Mouse (Mus musculus): ENCODE measurements around the gene Zfp354b. TPM values are rescaled to one million over a fixed set of nuclear protein-coding genes. Genes with fewer than 3 reads are reported as not detected.

Zfp354b gene
- polyA plus RNA-seq, 1 experiment from 2014 or later, result 0.96 TPM

DNA sequence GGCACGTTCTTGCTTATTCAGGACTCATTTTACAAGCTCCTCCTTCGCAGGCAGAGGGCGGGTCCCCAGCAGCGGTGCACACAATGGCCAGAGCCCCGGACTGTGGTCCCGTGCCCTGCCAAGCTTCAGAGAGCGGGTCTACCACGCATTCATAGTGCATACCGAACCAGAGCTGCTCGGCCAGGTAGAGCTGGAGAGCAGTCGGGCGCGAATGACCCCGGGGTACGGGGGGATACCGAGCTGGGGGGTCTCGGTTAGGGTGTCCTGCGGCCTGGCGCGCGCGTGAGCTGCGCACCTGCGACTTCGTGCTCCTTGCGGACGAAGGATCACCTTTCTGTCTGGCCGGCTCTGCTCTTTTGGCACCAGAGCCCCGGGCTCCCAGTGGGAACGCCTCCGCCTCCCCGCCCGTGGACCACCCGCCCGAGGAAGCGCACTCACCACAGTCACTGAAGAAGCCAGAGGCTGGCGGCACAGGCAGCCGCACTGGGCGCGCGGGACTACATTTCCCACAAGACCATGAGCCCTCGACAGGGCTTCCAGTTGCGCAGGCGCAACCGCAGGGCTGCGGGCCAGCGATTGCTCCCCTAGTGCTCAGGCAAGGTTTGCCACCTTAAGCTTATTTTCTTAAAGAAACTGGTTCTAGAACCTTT is 15.6 kb downstream of the Zfp354b start, which contains the start of gene Zfp2:
Gene Zfp2, minus strand, starts transcription at position 495 of the 650 bp plus-strand sequence.
- no peaks in the 10 kb centered on the region for H3K27me3 ChIP-seq (ENCODE audit: low read depth, poor library complexity, severe bottlenecking)
- H3K4me3 ChIP-seq, result peak within 1 kb of the TSS; percentile 77
- peaks cover 41% of the 10 kb centered on the region for H3K36me3 ChIP-seq
- H3K27ac ChIP-seq, result peak within 1 kb of the TSS; percentile 96
- peak; percentile 89 for DNase-seq (ENCODE audit: low spot score)
- no peaks in the 10 kb centered on the region for H3K9me3 ChIP-seq (replicated peaks)
- 0 out of 2 replicates have a peak, but pooled peaks cover 3% of the 10 kb centered on the region for H3K4me1 ChIP-seq
- under 1% methylated on average over 47 of the region's 47 CpGs for WGBS

DNA sequence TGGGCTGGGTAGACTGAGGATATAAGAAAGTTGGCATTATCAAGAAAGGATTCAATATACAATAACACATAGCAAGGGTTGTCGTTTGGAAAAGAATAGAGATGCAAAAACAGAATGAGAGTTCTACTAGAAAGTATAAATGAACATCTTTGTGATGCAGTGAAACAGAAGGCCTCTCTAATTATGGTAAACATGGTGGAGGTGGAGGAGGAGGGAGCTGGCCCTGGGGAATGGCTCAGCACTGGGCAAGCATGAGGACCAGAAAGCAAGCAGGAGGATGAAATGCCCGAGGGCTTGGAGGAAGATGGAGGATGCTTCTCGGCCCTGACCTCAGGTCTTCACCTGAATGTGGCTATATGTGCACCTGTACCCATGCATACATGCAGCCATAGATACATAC is 17.0 kb downstream of the Zfp354b start:
- no peak for DNase-seq (ENCODE audit: low spot score)
- 0 out of 2 replicates have a peak, but pooled peaks cover 3% of the 10 kb centered on the region for H3K4me1 ChIP-seq
- H3K27me3 ChIP-seq (ENCODE audit: low read depth, poor library complexity, severe bottlenecking), result no peaks in the 10 kb centered on the region
- no peaks in the 10 kb centered on the region for H3K9me3 ChIP-seq (replicated peaks)
- WGBS, result 92% methylated on average over 3 of the region's 3 CpGs
- no peak overlapping the region for H3K27ac ChIP-seq
- peaks cover 54% of the 10 kb centered on the region for H3K36me3 ChIP-seq
- H3K4me3 ChIP-seq, result no peak overlapping the region

- Histone ChIP-seq H3K4me3 (no peak overlapping the region), H3K9me3 (replicated peaks) (no peaks in the 10 kb centered on the region), H3K4me1 (0 out of 2 replicates have a peak, but pooled peaks cover 3% of the 10 kb centered on the region), H3K27ac (no peak overlapping the region), H3K36me3 (peaks cover 66% of the 10 kb centered on the region), H3K27me3 (ENCODE audit: low read depth, poor library complexity, severe bottlenecking) (no peaks in the 10 kb centered on the region)
- DNase-seq (ENCODE audit: low spot score), result no peak
- 87% methylated on average over 1 of the region's 1 CpGs for WGBS
Measured at GRCm38 (mm10) chr11:50913301-50913700, 18.1 kb downstream of the Zfp354b start.

- no peak overlapping the region for H3K27ac ChIP-seq
- H3K36me3 ChIP-seq, result peaks cover 100% of the 10 kb centered on the region
- no peak for DNase-seq (ENCODE audit: low spot score)
- H3K4me1 ChIP-seq, result no peaks in the 10 kb centered on the region
- no peak overlapping the region for H3K4me3 ChIP-seq
- no peaks in the 10 kb centered on the region for H3K27me3 ChIP-seq (ENCODE audit: low read depth, poor library complexity, severe bottlenecking)
- 93% methylated on average over 5 of the region's 5 CpGs for WGBS
- H3K9me3 ChIP-seq (replicated peaks), result peaks cover 12% of the 10 kb centered on the region; the same call in 1 of the 2 replicates
Measured at GRCm38 (mm10) chr11:50908136-50908535, 23.3 kb downstream of the Zfp354b start.

GRCm38 (mm10) chr11:50897359-50897758 is 34.1 kb downstream of the Zfp354b start:
- WGBS, result 83% methylated on average over 1 of the region's 1 CpGs
- no peaks in the 10 kb centered on the region for H3K27me3 ChIP-seq (ENCODE audit: low read depth, poor library complexity, severe bottlenecking)
- H3K4me3 ChIP-seq, result no peak overlapping the region
- no peak for DNase-seq (ENCODE audit: low spot score)
- no peaks in the 10 kb centered on the region for H3K4me1 ChIP-seq
- H3K27ac ChIP-seq, result no peak overlapping the region
- H3K36me3 ChIP-seq, result peaks cover 42% of the 10 kb centered on the region
- H3K9me3 ChIP-seq (replicated peaks), result peaks cover 38% of the 10 kb centered on the region

GRCm38 (mm10) chr11:50892441-50892840 is 39.0 kb downstream of the Zfp354b start:
- peaks cover 6% of the 10 kb centered on the region; the same call in 1 of the 2 replicates for H3K4me1 ChIP-seq
- no peak overlapping the region for H3K4me3 ChIP-seq
- DNase-seq (ENCODE audit: low spot score), result peak; percentile 35
- no peaks in the 10 kb centered on the region for H3K36me3 ChIP-seq
- peaks cover 6% of the 10 kb centered on the region; the same call in 1 of the 2 replicates for H3K9me3 ChIP-seq (replicated peaks)
- H3K27ac ChIP-seq, result no peak overlapping the region
- 47% methylated on average over 2 of the region's 2 CpGs for WGBS
- no peaks in the 10 kb centered on the region for H3K27me3 ChIP-seq (ENCODE audit: low read depth, poor library complexity, severe bottlenecking)

DNA sequence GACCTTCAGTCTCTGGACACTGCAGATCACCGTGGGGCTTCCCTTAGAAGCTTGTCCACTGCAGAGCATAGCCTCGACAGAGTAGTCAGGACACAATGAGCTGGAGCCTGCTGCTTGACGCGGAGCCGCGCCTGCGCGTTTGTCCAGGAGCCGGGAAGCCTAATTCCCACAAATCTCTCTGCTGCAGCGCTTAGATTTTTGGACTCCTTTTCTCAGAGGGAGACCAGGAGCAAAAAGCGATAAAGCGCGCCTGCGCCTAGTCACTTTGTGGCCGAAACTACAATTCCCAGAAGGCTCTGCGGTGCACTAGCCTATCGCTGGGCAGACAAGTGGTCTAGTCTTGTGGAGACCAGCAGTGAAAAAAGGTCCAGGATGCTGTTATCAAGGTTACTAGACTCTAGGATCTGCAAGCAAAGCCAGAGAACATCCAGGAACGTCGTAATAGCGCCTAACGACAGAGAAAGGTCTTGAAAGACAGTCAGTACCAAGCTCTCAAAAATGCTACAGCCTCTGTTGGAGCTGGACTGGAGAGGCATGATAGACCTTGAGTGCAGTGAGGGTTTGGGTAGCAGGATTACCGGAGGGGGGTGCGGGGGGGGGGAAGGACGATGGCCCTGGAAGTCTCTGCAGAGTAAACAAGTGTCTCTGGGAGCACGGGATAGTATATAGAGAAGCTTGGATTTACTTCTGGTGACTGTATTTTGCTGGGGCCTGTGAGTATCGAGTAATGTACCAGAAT is 43.9 kb downstream of the Zfp354b start, which contains the start of gene Zfp454:
Gene Zfp454, minus strand, starts transcription at position 262 of the 739 bp plus-strand sequence.
- H3K27ac ChIP-seq, result peak within 1 kb of the TSS; percentile 86
- WGBS, result 7% methylated on average over 26 of the region's 26 CpGs
- H3K4me1 ChIP-seq, result peaks cover 17% of the 10 kb centered on the region
- peak; percentile 86 for DNase-seq (ENCODE audit: low spot score)
- no peaks in the 10 kb centered on the region for H3K27me3 ChIP-seq (ENCODE audit: low read depth, poor library complexity, severe bottlenecking)
- H3K4me3 ChIP-seq, result peak within 1 kb of the TSS; percentile 60
- no peaks in the 10 kb centered on the region for H3K9me3 ChIP-seq (replicated peaks)
- H3K36me3 ChIP-seq, result peaks cover 34% of the 10 kb centered on the region

DNA sequence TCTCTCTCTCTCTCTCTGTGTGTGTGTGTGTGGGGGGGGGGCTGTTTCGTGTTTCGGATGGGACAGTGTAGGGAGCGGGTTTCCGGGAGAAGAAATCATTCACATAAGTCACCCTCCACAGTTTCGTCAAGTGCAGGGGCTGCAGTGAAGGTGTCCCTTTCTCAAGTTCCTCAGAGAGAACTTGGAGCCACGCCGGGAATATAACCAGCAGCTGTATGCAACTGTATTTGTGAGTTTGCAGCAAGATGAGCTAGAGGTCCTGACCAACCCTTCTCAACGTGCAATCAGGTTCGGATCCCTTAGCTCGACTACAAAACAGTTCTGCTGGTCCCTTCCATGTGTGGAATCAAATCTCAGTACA is 44.5 kb downstream of the Zfp354b start:
- Histone ChIP-seq H3K4me1 (peaks cover 17% of the 10 kb centered on the region), H3K9me3 (replicated peaks) (no peaks in the 10 kb centered on the region), H3K27ac (peak overlapping the region; percentile 86), H3K36me3 (peaks cover 40% of the 10 kb centered on the region), H3K27me3 (ENCODE audit: low read depth, poor library complexity, severe bottlenecking) (no peaks in the 10 kb centered on the region), H3K4me3 (peak overlapping the region; percentile 60)
- 21% methylated on average over 10 of the region's 10 CpGs for WGBS
- DNase-seq (ENCODE audit: low spot score), result no peak

- no peak for DNase-seq (ENCODE audit: low spot score)
- Histone ChIP-seq H3K27ac (peak overlapping the region; percentile 86), H3K36me3 (peaks cover 46% of the 10 kb centered on the region), H3K27me3 (ENCODE audit: low read depth, poor library complexity, severe bottlenecking) (no peaks in the 10 kb centered on the region), H3K4me1 (peaks cover 17% of the 10 kb centered on the region), H3K4me3 (peak overlapping the region; percentile 60), H3K9me3 (replicated peaks) (no peaks in the 10 kb centered on the region)
- WGBS, result 41% methylated on average over 8 of the region's 8 CpGs
Measured at GRCm38 (mm10) chr11:50886231-50886932, 45.1 kb downstream of the Zfp354b start.

GRCm38 (mm10) chr11:50883756-50884155 is 47.7 kb downstream of the Zfp354b start:
- no peaks in the 10 kb centered on the region for H3K9me3 ChIP-seq (replicated peaks)
- 87% methylated on average over 3 of the region's 3 CpGs for WGBS
- no peak overlapping the region for H3K4me3 ChIP-seq
- no peaks in the 10 kb centered on the region for H3K27me3 ChIP-seq (ENCODE audit: low read depth, poor library complexity, severe bottlenecking)
- DNase-seq (ENCODE audit: low spot score), result no peak
- peaks cover 17% of the 10 kb centered on the region for H3K4me1 ChIP-seq
- no peak overlapping the region for H3K27ac ChIP-seq
- H3K36me3 ChIP-seq, result peaks cover 71% of the 10 kb centered on the region

GRCm38 (mm10) chr11:50878641-50879040 is 52.8 kb downstream of the Zfp354b start:
- Histone ChIP-seq H3K4me1 (no peaks in the 10 kb centered on the region), H3K4me3 (no peak overlapping the region), H3K27ac (no peak overlapping the region), H3K27me3 (ENCODE audit: low read depth, poor library complexity, severe bottlenecking) (no peaks in the 10 kb centered on the region), H3K36me3 (peaks cover 99% of the 10 kb centered on the region), H3K9me3 (replicated peaks) (peaks cover 7% of the 10 kb centered on the region)
- no peak for DNase-seq (ENCODE audit: low spot score)
- 98% methylated on average over 3 of the region's 3 CpGs for WGBS

Data from limb, embryonic 10.5 days (tissue).